Mouse (Mus musculus) megakaryocyte, embryonic 14.5 days (primary cell): ENCODE results near the gene Zfp354c.

Source experiments
- FLI1 ChIP-seq: IDR thresholded peaks from 2 replicates; pipeline ENCODE4 v1.6.1; 2012; ENCODE audit warnings: low read length, inconsistent platforms, mixed read lengths
- GATA1 ChIP-seq: IDR thresholded peaks from 3 replicates; pipeline ENCODE4 v1.6.1; 2012; ENCODE audit warnings: mixed read lengths, low read length, inconsistent platforms, borderline replicate concordance

DNA sequence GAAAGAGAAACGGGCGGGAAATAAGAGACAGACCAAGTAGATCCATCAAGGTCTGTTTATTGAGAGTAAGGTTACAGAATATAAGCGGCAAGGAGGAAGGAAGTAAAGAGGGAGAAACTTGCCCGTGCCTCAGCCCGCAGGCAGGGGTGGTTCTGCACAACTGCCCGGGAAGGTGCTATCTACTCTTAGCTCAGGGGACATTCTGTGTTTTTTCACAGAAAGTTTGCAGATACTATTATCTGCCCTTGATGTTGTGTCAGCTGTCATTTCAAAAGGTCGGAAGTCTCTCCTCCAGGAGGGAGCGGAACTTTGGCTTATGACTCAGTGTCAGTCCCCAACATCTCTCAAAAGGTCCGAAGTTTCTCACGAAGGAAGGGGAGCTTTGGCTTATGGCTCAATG, 21.8 kb upstream of the Zfp354c start:
- TF ChIP-seq GATA1 (no peak), FLI1 (no peak)
